Mouse (Mus musculus) CH12.LX (cell line): ENCODE data around the gene Ergic1. TPM values are rescaled to one million over a fixed set of nuclear protein-coding genes. Genes with fewer than 3 reads are reported as not detected.

Source experiments
- DNase-seq: peaks from one replicate; pipeline ENCODE4 v3.0.0-alpha.2; 2013; ENCODE audit errors: extremely low read depth
- H3K27ac ChIP-seq: 2 replicates; pipeline ENCODE4 v1.5.1; 2012; ENCODE audit warnings: low read depth, mild to moderate bottlenecking, control low read depth, moderate library complexity; ENCODE audit not compliant: insufficient read depth
- H3K27me3 ChIP-seq: replicated peaks from 2 replicates; pipeline ENCODE3; 2012; ENCODE audit warnings: inconsistent platforms
- H3K36me3 ChIP-seq, 2 experiments: replicated peaks in 1 of 2; 2 replicates each; pipeline versions ENCODE3 to v1.6.1; 2012; ENCODE audit warnings: inconsistent platforms in 1 of 2, low read length in 1 of 2, mild to moderate bottlenecking in 1 of 2, mixed read lengths in 1 of 2, moderate library complexity in 1 of 2; ENCODE audit not compliant: control insufficient read depth in 1 of 2, insufficient read depth in 1 of 2
- H3K4me1 ChIP-seq, 2 experiments: 2 replicates each; pipeline ENCODE4 v1.6.1; 2012; ENCODE audit warnings: inconsistent platforms in 1 of 2, moderate library complexity in 1 of 2; ENCODE audit not compliant: insufficient read depth in 2 of 2, control insufficient read depth in 1 of 2
- H3K4me2 ChIP-seq: 2 replicates; pipeline ENCODE4 v1.6.1; 2012; ENCODE audit warnings: low read depth, mild to moderate bottlenecking, control low read depth; ENCODE audit not compliant: poor library complexity, insufficient read depth, severe bottlenecking
- H3K4me3 ChIP-seq, 3 experiments: fragments of 150-350 bp in 1 of 3; sonication (generic) in 1 of 3; replicated peaks in 1 of 3; 2 replicates each; pipeline versions ENCODE3 to v1.5.1; 2011 to 2012; ENCODE audit warnings: low read depth in 2 of 3, low read length in 2 of 3, mild to moderate bottlenecking in 2 of 3, moderate library complexity in 2 of 3, control low read depth in 1 of 3, improper control_type of control experiment in 1 of 3, inconsistent platforms in 1 of 3, mixed read lengths in 1 of 3; ENCODE audit not compliant: poor library complexity in 1 of 3
- H3K79me2 ChIP-seq: replicated peaks from 2 replicates; pipeline ENCODE4 v1.6.1; 2012; ENCODE audit warnings: mild to moderate bottlenecking, moderate library complexity; ENCODE audit not compliant: control insufficient read depth, poor library complexity, insufficient read depth, severe bottlenecking; ENCODE audit errors: extremely low read depth
- H3K9ac ChIP-seq: 2 replicates; pipeline ENCODE4 v1.6.1; 2012; ENCODE audit warnings: low read depth, mild to moderate bottlenecking, control low read depth, moderate library complexity; ENCODE audit not compliant: insufficient read depth
- H3K9me3 ChIP-seq: replicated peaks from 2 replicates; pipeline ENCODE3; 2012; ENCODE audit warnings: low read length, inconsistent platforms, mixed read lengths
- ELF1 ChIP-seq: IDR thresholded peaks from 2 replicates; pipeline ENCODE4 v1.6.1; 2014; ENCODE audit warnings: low read depth, mild to moderate bottlenecking, inconsistent platforms, low read length, improper control_type of control experiment
- HCFC1 ChIP-seq: IDR thresholded peaks from 2 replicates; pipeline ENCODE4 v1.6.1; 2012; ENCODE audit warnings: low read depth, mild to moderate bottlenecking, inconsistent platforms, low read length, improper control_type of control experiment
- KAT2A ChIP-seq: IDR thresholded peaks from 2 replicates; pipeline ENCODE4 v1.6.1; 2012; ENCODE audit warnings: low read length, improper control_type of control experiment, inconsistent platforms; ENCODE audit not compliant: insufficient replicate concordance
- MAX ChIP-seq: IDR thresholded peaks from 2 replicates; pipeline ENCODE4 v1.6.1; 2011; ENCODE audit warnings: low read length, improper control_type of control experiment
- POLR2AphosphoS2 ChIP-seq: IDR thresholded peaks from 2 replicates; pipeline ENCODE4 v1.6.1; 2011; ENCODE audit warnings: low read depth, low read length, improper control_type of control experiment
- RAD21 ChIP-seq: IDR thresholded peaks from 2 replicates; pipeline ENCODE4 v1.6.1; 2011; ENCODE audit warnings: low read depth, mild to moderate bottlenecking, low read length, improper control_type of control experiment, moderate library complexity
- RCOR1 ChIP-seq: conservative IDR thresholded peaks from 2 replicates; pipeline ENCODE4 v1.6.1; 2012; ENCODE audit warnings: low read depth, mild to moderate bottlenecking, inconsistent platforms, low read length, improper control_type of control experiment
- SIN3A ChIP-seq: IDR thresholded peaks from 2 replicates; pipeline ENCODE4 v1.6.1; 2012; ENCODE audit warnings: low read length, improper control_type of control experiment, inconsistent platforms
- SMC3 ChIP-seq: IDR thresholded peaks from 2 replicates; pipeline ENCODE4 v1.6.1; 2011; ENCODE audit warnings: low read depth, low read length, improper control_type of control experiment
- TBP ChIP-seq: conservative IDR thresholded peaks from 2 replicates; pipeline ENCODE4 v1.6.1; 2011; ENCODE audit warnings: low read depth, low read length, improper control_type of control experiment
- ZC3H11A ChIP-seq: IDR thresholded peaks from 2 replicates; pipeline ENCODE4 v1.6.1; 2012; ENCODE audit warnings: low read depth, mild to moderate bottlenecking, inconsistent platforms, low read length, improper control_type of control experiment
- ZKSCAN1 ChIP-seq: IDR thresholded peaks from 2 replicates; pipeline ENCODE4 v1.6.1; 2012; ENCODE audit warnings: low read depth, inconsistent platforms, low read length, improper control_type of control experiment, borderline replicate concordance
- ZNF384 ChIP-seq: IDR thresholded peaks from 2 replicates; pipeline ENCODE4 v1.6.1; 2012; ENCODE audit warnings: low read depth, low read length, improper control_type of control experiment, inconsistent platforms
- dilution Hi-C: fragments of 300-500 bp; cut with MboI; formaldehyde crosslinking; loops from 2 replicates; pipeline ENCODE4 v1.14.3; 2020; ENCODE audit warnings: low sequenced_read_pairs; ENCODE audit not compliant: extremely low pct_unique_long_range_greater_than_20kb, extremely low pct_ligation_motif_present
- in situ Hi-C: fragments of 300-500 bp; cut with MboI; formaldehyde crosslinking; loops from 3 replicates; pipeline ENCODE4 v1.14.3; 2019; ENCODE audit warnings: low sequenced_read_pairs, low pct_ligation_motif_present, low pct_unique_long_range_greater_than_20kb, mixed read lengths
- polyA plus RNA-seq: library from polyadenylated mRNA; unstranded; fragments of >175 nt; gene quantifications from 2 replicates; pipeline ENCODE4 v1.2.1, GENCODE M21; 2012; ENCODE audit warnings: low read depth; ENCODE audit not compliant: insufficient read length
- total RNA-seq, 2 experiments: library from RNA; depleted of rRNA; stranded (reverse); fragments of 300-350 nt in 1 of 2; fragments of >200 nt in 1 of 2; gene quantifications; 2 replicates each; pipeline ENCODE4 v1.2.3; 2012 to 2014

Ergic1 gene
- total and polyA plus RNA-seq, 3 experiments, result 93.5 to 142 (median 131) TPM

DNA sequence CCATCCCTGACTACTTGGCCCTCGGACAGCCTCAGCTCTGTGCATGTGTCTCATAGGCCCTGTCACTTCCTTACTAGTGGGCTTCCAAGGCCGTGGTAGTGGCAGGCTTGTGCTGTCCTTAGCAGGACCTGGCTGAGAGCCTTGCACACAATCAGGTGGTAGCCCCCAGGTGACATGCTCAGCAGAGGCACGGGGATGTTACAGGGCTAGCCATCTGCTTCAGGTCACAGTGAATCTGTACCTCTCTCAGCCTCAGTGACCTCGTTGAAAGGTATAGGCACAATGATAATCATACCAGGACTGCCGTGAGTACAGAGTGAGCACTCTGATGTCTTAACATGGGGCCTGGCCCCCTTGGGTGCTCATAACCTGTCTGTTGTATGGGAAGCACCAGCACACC is 13.4 kb downstream of the Ergic1 start:
- H3K36me3 ChIP-seq, result peaks cover 51 to 99% of the 10 kb centered on the region in 2 experiments
- H3K4me3 ChIP-seq, result no peak overlapping the region
- dilution Hi-C loops, result no loop called here
- H3K27ac ChIP-seq, result no peak overlapping the region
- H3K4me2 ChIP-seq, result no peak overlapping the region
- no peak for DNase-seq
- no peak overlapping the region for H3K9ac ChIP-seq
- H3K27me3 ChIP-seq, result no peaks in the 10 kb centered on the region
- H3K79me2 ChIP-seq, result peaks cover 54% of the 10 kb centered on the region
- in situ Hi-C loops, result no loop called here
- TF ChIP-seq SIN3A, result no peak
- no peak for TF ChIP-seq MAX
- no peak for TF ChIP-seq KAT2A
- H3K4me1 ChIP-seq, result peaks cover 17 to 44% of the 10 kb centered on the region in 2 experiments
- no peaks in the 10 kb centered on the region for H3K9me3 ChIP-seq

DNA sequence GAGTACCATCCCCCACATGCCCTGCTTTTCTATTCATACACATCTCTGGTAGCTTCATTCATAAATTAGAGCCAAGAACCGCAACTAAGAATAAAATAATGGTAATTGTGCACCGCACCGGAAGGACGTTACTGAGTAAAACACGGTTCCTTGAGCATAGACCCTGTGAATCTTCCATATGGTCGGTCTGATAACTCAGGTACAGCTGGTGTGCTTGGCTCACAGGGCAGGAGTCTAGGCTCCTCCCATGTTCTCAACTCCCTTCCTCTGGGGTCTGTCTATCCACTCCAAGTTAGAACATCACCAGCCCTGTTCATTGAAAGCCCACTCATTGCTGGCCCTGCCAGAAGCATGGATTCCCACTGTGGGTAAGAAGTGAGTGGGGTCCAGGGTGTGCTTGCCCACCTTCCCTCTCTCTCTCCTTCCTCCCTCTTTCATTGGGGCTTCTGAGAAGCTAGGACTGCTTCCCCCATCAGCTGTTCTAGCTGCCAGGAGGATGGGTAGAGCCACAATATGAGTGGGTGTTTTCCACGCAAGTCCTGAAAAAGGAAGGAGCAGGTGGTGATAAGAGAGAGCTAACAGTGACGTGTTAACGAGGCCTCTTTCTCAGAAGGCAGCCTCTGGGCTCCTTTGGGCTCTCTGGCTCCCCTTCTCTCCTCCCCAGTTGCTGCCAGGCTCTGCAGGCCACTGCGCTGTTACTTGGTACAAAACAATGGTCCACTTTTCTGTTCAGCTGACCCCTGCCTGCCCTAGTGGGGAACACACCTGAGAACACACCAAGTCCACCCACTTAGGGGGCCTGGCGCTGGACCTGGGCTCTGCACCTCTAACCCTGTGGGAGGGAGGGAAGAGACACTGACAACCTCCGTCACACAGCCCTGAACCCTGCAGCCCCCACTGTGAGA is 14.7 kb downstream of the Ergic1 start:
- H3K9ac ChIP-seq, result no peak overlapping the region
- dilution Hi-C loops (no loop called here), in situ Hi-C loops (no loop called here)
- H3K27ac ChIP-seq, result no peak overlapping the region
- peaks cover 46% of the 10 kb centered on the region for H3K79me2 ChIP-seq
- peaks cover 15 to 34% of the 10 kb centered on the region in 2 experiments for H3K4me1 ChIP-seq
- no peak for DNase-seq
- TF ChIP-seq ZNF384 (no peak), POLR2AphosphoS2 (no peak)
- TF ChIP-seq, all 38 proteins: peak for 0
- H3K36me3 ChIP-seq, result peaks cover 44 to 96% of the 10 kb centered on the region in 2 experiments
- H3K4me2 ChIP-seq, result no peak overlapping the region
- no peaks in the 10 kb centered on the region for H3K9me3 ChIP-seq
- no peaks in the 10 kb centered on the region for H3K27me3 ChIP-seq
- no peak overlapping the region for H3K4me3 ChIP-seq

GRCm38 (mm10) chr17:26576833-26577232 is 15.5 kb downstream of the Ergic1 start:
- peaks cover 43 to 98% of the 10 kb centered on the region in 2 experiments for H3K36me3 ChIP-seq
- no peaks in the 10 kb centered on the region for H3K9me3 ChIP-seq
- H3K4me3 ChIP-seq, result no peak overlapping the region
- no peak for DNase-seq
- TF ChIP-seq KAT2A, result no peak
- TF ChIP-seq ZC3H11A, result no peak
- no peak for TF ChIP-seq POLR2AphosphoS2
- no peak for TF ChIP-seq TBP
- no peak for TF ChIP-seq HCFC1
- no peak for TF ChIP-seq RAD21
- TF ChIP-seq SMC3, result no peak
- TF ChIP-seq ELF1, result no peak
- TF ChIP-seq ZKSCAN1, result no peak
- no peak for TF ChIP-seq RCOR1
- H3K9ac ChIP-seq, result no peak overlapping the region
- dilution Hi-C loops (no loop called here), in situ Hi-C loops (no loop called here)
- no peaks in the 10 kb centered on the region for H3K27me3 ChIP-seq
- peaks cover 10 to 28% of the 10 kb centered on the region in 2 experiments for H3K4me1 ChIP-seq
- no peak overlapping the region for H3K4me2 ChIP-seq
- no peak overlapping the region for H3K27ac ChIP-seq
- H3K79me2 ChIP-seq, result peaks cover 41% of the 10 kb centered on the region
